Mouse (Mus musculus) layer of hippocampus, adult 2 months (tissue): Measurements from ENCODE around the gene Ubn2. TPM values are rescaled to one million over a fixed set of nuclear protein-coding genes. Genes with fewer than 3 reads are reported as not detected.
"Not testable (repeated sequence)": the region's sequence is repeated elsewhere in the genome, so short reads cannot be mapped to it uniquely, and the experiment has no call there.

Source experiments
- DNase-seq, 2 experiments: peaks; one replicate each; pipeline ENCODE4 v3.0.0; 2022; ENCODE audit warnings: low spot score in 2 of 2
- H3K27ac ChIP-seq: fragments of 200-600 bp; 2 replicates; pipeline ENCODE4 v1.8.1; 2022
- H3K4me3 ChIP-seq: fragments of 200-600 bp; 2 replicates; pipeline ENCODE4 v1.8.1; 2022; ENCODE audit warnings: mild to moderate bottlenecking
- CTCF ChIP-seq: fragments of 200-600 bp; conservative IDR thresholded peaks from 2 replicates; pipeline ENCODE4 v1.8.1; 2022; ENCODE audit warnings: antibody characterized with exemption, mild to moderate bottlenecking, moderate library complexity
- total RNA-seq, 2 experiments: library from RNA; stranded (reverse); gene quantifications; 2 replicates each; pipeline ENCODE4 v1.2.3; 2021

Ubn2 gene
- total RNA-seq, 2 experiments from 2014 or later: 48.0 to 49.3 TPM

GRCm38 (mm10) chr6:38495641-38496040, 61.9 kb downstream of the Ubn2 start:
- no peak for DNase-seq
- Histone ChIP-seq H3K4me3 (no peak overlapping the region), H3K27ac (no peak overlapping the region)
- no peak for TF ChIP-seq CTCF

- DNase-seq: no peak
- Histone ChIP-seq H3K27ac (no peak overlapping the region), H3K4me3 (no peak overlapping the region)
- 0 out of 2 replicates have a peak, but pooled peaks have one; percentile 11 for TF ChIP-seq CTCF
Observed at GRCm38 (mm10) chr6:38512096-38512495, 78.3 kb downstream of the Ubn2 start.

GRCm38 (mm10) chr6:38512830-38513229, 79.1 kb downstream of the Ubn2 start:
- Histone ChIP-seq H3K4me3 (no peak overlapping the region), H3K27ac (no peak overlapping the region)
- no peak for TF ChIP-seq CTCF
- no peak for DNase-seq

DNA sequence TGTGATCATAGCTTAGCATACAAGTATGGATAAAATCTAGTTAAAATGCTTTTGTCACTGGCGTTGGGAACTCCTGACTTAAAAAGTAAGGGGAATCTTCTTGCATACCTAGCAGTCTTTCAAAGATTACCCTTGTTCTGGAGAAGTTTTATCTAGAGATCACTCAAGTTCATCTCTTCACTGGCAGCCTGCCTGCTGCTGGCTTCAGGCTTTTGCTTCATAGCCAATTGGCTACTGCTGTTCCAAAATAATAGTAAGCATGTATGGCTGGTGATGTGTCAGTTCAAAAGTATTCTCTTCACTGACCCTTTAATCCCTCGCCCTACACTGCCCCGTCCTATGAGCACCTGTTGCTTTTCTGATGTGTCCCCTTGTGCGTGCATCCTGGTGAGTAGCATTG, 81.5 kb downstream of the Ubn2 start:
- no peak for DNase-seq
- Histone ChIP-seq H3K27ac (no peak overlapping the region), H3K4me3 (no peak overlapping the region)
- no peak for TF ChIP-seq CTCF

GRCm38 (mm10) chr6:38523851-38524250, 90.1 kb downstream of the Ubn2 start:
- Histone ChIP-seq H3K4me3 (no peak overlapping the region), H3K27ac (no peak overlapping the region)
- no peak for DNase-seq
- TF ChIP-seq CTCF: no peak

GRCm38 (mm10) chr6:38531211-38531820, 97.6 kb downstream of the Ubn2 start:
- TF ChIP-seq CTCF: peak; percentile 83
- no peak overlapping the region for H3K4me3 ChIP-seq
- no peak overlapping the region for H3K27ac ChIP-seq
- no peak for DNase-seq

DNA sequence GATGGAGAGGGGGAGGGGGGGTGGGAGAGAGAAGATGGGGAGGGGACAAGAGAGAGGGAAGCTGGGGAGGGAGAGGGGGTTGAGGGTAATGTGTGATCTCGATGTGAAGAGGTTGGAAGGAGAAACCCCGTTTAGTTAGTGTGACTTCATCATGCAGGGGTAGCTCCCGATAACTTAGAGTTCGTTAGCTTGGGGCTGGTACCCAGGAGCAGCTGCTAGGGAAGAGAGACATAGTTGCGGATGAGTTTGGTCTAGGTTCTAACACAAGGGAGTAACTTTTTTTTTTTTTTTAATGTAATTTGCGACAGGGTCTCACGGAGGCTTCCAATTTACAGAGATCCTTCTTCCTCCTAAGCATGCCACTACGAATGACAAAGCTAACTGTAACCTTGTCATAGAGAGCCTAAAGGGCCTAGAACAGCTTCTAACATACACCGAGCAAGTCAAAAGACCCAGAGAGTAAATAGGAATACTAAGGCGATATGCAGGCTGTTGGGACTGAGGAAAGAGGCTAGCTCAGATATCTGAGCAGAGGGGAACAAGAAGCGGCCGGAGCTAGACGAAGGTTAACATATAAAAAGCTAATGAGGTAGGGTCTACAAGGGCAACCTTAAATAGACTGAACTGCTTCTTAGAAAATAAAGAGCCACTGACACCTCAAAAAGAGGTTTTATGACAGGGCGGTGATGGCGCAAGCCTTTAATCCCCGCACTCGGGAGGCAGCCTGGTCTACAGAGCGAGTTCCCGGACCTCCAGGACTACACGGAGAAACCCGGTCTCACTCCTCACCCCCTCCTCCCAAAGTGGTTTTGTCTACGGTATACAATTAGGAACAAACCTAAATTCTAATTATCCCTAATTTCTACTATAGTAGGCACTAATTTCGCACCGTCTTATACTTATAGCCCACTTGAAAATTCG, 99.0 kb downstream of the Ubn2 start:
- peak in 1 of 2 experiments; percentile 43 for DNase-seq
- peak overlapping the region; percentile 93 for H3K4me3 ChIP-seq
- TF ChIP-seq CTCF: no peak
- peak overlapping the region; percentile 99 for H3K27ac ChIP-seq

GRCm38 (mm10) chr6:38533428-38534405, 100.0 kb downstream of the Ubn2 start, which contains the start of gene Fmc1:
TSS of gene Fmc1 (plus strand) at chr6:38533502.
- H3K27ac ChIP-seq: peak within 1 kb of the TSS; percentile 99
- TF ChIP-seq CTCF: peak; percentile 59
- DNase-seq: peak; percentile 97 to 99
- peak within 1 kb of the TSS; percentile 93 for H3K4me3 ChIP-seq

DNA sequence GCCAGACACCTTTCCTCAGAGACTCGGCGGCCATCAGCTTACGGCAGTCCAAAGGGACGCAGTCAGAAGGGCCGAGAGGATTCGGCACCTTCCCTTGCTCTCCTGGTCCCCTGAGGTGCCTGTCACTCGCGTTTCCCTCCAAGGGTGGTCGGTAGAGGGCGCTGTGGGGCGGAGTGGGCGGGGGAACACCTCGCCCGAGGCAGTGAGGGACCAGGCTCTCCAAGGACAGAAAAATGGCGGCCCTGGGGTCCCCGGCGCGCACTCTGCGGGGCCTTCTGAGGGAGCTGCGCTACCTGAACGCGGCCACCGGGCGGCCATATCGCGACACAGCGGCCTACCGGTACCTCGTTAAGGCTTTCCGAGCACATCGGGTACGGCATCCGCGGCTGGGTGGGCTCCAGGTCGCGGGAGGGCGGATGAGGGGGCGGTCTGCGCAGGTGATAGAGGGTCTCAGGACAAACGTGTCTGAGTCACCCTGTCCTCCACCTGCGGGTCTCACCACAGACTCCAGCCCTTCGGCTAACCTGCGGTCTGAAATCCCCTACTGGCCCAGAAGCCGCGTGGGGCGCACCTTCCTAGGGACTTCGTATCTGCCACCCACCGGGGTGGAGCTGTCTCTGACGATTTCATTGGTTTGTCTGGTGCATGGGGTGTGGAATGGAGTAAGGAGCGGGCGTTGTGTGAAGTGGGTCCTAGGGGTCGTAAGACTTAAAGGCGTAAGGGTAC, 101.1 kb downstream of the Ubn2 start:
- H3K4me3 ChIP-seq: peak overlapping the region; percentile 93
- DNase-seq: peak; percentile 94 to 99
- TF ChIP-seq CTCF: peak; percentile 86

GRCm38 (mm10) chr6:38535366-38535690, 101.6 kb downstream of the Ubn2 start:
- DNase-seq: no peak
- TF ChIP-seq CTCF: no peak
- Histone ChIP-seq H3K27ac (peak overlapping the region; percentile 99), H3K4me3 (peak overlapping the region; percentile 93)

More for the DNA sequence above, 101.1 kb downstream of the Ubn2 start:
- peak overlapping the region; percentile 99 for H3K27ac ChIP-seq

DNA sequence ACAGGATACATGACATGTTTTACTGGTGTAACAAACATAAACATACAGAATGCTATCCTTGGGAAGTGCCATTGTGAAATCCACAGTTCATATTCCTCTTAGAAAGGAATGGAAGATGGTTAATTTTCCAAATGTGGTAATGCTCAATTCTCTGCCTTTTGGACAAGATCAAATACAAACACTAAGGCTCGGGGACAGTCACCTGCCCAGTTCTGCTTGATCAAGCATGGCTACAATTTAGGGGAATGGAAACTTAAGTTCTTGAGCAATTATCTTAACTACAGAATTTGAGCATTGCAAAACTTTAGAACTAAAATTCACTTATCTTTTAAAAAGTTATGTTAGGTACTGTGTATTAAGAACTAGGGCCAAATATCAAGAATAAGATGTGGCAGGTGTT, 102.0 kb downstream of the Ubn2 start:
- H3K27ac ChIP-seq: peak overlapping the region; percentile 99
- H3K4me3 ChIP-seq: peak overlapping the region; percentile 93

DNA sequence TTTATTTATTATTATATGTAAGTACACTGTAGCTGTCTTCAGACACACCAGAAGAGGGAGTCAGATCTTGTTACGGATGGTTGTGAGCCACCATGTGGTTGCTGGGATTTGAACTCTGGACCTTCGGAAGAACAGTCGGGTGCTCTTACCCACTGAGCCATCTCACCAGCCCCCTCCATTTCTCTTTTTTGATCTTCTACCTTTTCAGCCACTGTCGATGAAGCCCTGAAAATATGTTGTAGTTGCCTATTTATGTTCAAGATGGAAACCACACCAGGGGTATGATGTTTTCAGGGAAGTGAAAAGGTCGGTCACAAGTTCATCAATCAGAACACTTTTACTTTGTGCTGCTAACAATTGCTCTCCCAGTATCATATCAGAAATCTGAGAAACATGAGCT, 110.4 kb downstream of the Ubn2 start:
- H3K27ac ChIP-seq: not testable (repeated sequence)

More for the DNA sequence above, 102.0 kb downstream of the Ubn2 start:
- no peak for TF ChIP-seq CTCF
- no peak for DNase-seq

DNA sequence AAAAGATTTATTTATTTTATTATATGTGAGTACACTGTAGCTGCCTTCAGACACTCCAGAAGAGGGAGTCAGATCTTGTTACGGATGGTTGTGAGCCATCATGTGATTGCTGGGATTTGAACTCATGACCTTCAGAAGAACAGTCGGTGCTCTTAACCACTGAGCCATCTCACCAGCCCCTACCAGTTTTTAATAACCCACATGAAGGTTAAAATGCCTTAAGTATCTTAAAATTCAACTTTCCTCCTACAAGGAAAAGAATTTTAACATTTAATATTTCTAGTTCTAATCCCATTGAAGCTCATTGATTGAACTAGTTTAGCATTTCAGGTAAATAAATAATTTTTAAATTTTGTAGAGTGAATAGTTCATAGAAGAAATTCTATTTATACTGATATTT, 113.3 kb downstream of the Ubn2 start:
- not testable (repeated sequence) for H3K27ac ChIP-seq, DNase-seq, H3K4me3 ChIP-seq

More for the DNA sequence above, 110.4 kb downstream of the Ubn2 start:
- not testable (repeated sequence) for DNase-seq, H3K4me3 ChIP-seq
